Mouse (Mus musculus) intestine, embryonic 14.5 days (tissue): Measurements from ENCODE around the gene Tekt1. TPM values are rescaled to one million over a fixed set of nuclear protein-coding genes. Genes with fewer than 3 reads are reported as not detected.

Experiments used
- ATAC-seq: fragments of 200-750 bp; cut with Nextera tagmentation; replicated peaks from 2 replicates; pipeline ENCODE4 v1.8.0; 2017; ENCODE audit warnings: low read depth, moderate number of reproducible peaks, moderate TSS enrichment, moderate library complexity; ENCODE audit not compliant: low FRiP score, low TSS enrichment
- DNase-seq: peaks from one replicate; pipeline ENCODE4 v3.0.0-alpha.2; 2018; ENCODE audit warnings: low spot score
- H3K27ac ChIP-seq: fragments of 300-500 bp; sonication (generic); 2 replicates; pipeline ENCODE4 v1.5.1; 2014; ENCODE audit warnings: low read depth, mild to moderate bottlenecking, control low read depth
- H3K27me3 ChIP-seq: fragments of 300-500 bp; sonication (generic); replicated peaks from 2 replicates; pipeline ENCODE4 v1.6.1; 2014; ENCODE audit warnings: low read length, control low read depth; ENCODE audit not compliant: control insufficient read depth, insufficient read depth
- H3K36me3 ChIP-seq: fragments of 300-500 bp; sonication (generic); 2 replicates; pipeline ENCODE4 v1.6.1; 2014; ENCODE audit warnings: low read length, control low read depth; ENCODE audit not compliant: control insufficient read depth, insufficient read depth
- H3K4me1 ChIP-seq: fragments of 300-500 bp; sonication (generic); replicated peaks from 2 replicates; pipeline ENCODE4 v1.6.1; 2014; ENCODE audit warnings: low read length, control low read depth, mixed read lengths; ENCODE audit not compliant: control insufficient read depth, insufficient read depth
- H3K4me2 ChIP-seq: fragments of 300-500 bp; sonication (generic); 2 replicates; pipeline ENCODE4 v1.6.1; 2014; ENCODE audit warnings: low read length
- H3K4me3 ChIP-seq: fragments of 300-500 bp; sonication (generic); 2 replicates; pipeline ENCODE4 v1.5.1; 2014; ENCODE audit warnings: low read depth, low read length, control low read depth, mixed read lengths
- H3K9ac ChIP-seq: fragments of 300-500 bp; sonication (generic); 2 replicates; pipeline ENCODE4 v1.6.1; 2014; ENCODE audit warnings: mild to moderate bottlenecking, low read length
- H3K9me3 ChIP-seq: fragments of 300-500 bp; sonication (generic); 2 replicates; pipeline ENCODE4 v1.6.1; 2016; ENCODE audit warnings: low read length, control low read depth; ENCODE audit not compliant: control insufficient read depth
- WGBS: fragments of 180-500 bp; shearing (Covaris S2); extraction: QIAGEN DNeasy Blood & Tissue Kit; methylation state at CpG from one replicate; pipeline ENCODE4 v1.1.7; 2014; 5-methylcytosine and 5-hydroxymethylcytosine counted together
- polyA plus RNA-seq: library from polyadenylated mRNA; unstranded; fragments of >200 nt; fragmentation: Nextera tagmentation; extraction: Ambion mirVana; gene quantifications from 2 replicates; pipeline ENCODE4 v1.2.1, GENCODE M21; 2014

Gene Tekt1
- polyA plus RNA-seq, 1 experiment from 2014 or later: 0.58 TPM

GRCm38 (mm10) chr11:72406079-72406675 lies 43.9 kb upstream of the Tekt1 start:
- Histone ChIP-seq H3K9ac (no peak overlapping the region), H3K27ac (0 out of 2 replicates have a peak overlapping the region, but pooled peaks have one; percentile 48), H3K9me3 (no peaks in the 10 kb centered on the region), H3K4me1 (peaks cover 18% of the 10 kb centered on the region), H3K27me3 (no peaks in the 10 kb centered on the region), H3K36me3 (no peaks in the 10 kb centered on the region), H3K4me2 (peak overlapping the region; percentile 77; the same call in 1 of the 2 replicates), H3K4me3 (no peak overlapping the region)
- ATAC-seq: peak; percentile 64
- DNase-seq: no peak
- WGBS: 51% methylated on average over 8 of the region's 8 CpGs

GRCm38 (mm10) chr11:72405532-72405931 lies 43.3 kb upstream of the Tekt1 start:
- peaks cover 18% of the 10 kb centered on the region for H3K4me1 ChIP-seq
- ATAC-seq: no peak
- H3K9ac ChIP-seq: no peak overlapping the region
- no peak overlapping the region for H3K4me2 ChIP-seq
- no peaks in the 10 kb centered on the region for H3K9me3 ChIP-seq
- WGBS: 52% methylated on average over 4 of the region's 4 CpGs
- H3K27ac ChIP-seq: 0 out of 2 replicates have a peak overlapping the region, but pooled peaks have one; percentile 22
- no peaks in the 10 kb centered on the region for H3K36me3 ChIP-seq
- H3K4me3 ChIP-seq: no peak overlapping the region
- no peak for DNase-seq
- H3K27me3 ChIP-seq: no peaks in the 10 kb centered on the region

GRCm38 (mm10) chr11:72402969-72403368 lies 40.7 kb upstream of the Tekt1 start:
- no peak overlapping the region for H3K9ac ChIP-seq
- 90% methylated on average over 12 of the region's 12 CpGs for WGBS
- H3K4me2 ChIP-seq: no peak overlapping the region
- no peaks in the 10 kb centered on the region for H3K36me3 ChIP-seq
- H3K9me3 ChIP-seq: no peaks in the 10 kb centered on the region
- no peak overlapping the region for H3K4me3 ChIP-seq
- no peaks in the 10 kb centered on the region for H3K27me3 ChIP-seq
- H3K27ac ChIP-seq: no peak overlapping the region
- H3K4me1 ChIP-seq: peaks cover 7% of the 10 kb centered on the region; the same call in 1 of the 2 replicates
- ATAC-seq: no peak
- DNase-seq: no peak

- no peaks in the 10 kb centered on the region for H3K9me3 ChIP-seq
- WGBS: 63% methylated on average over 5 of the region's 5 CpGs
- no peak overlapping the region; the same call in 1 of the 2 replicates for H3K27ac ChIP-seq
- ATAC-seq (no peak), DNase-seq (no peak)
- H3K36me3 ChIP-seq: no peaks in the 10 kb centered on the region
- no peak overlapping the region for H3K4me3 ChIP-seq
- no peak overlapping the region for H3K9ac ChIP-seq
- no peak overlapping the region for H3K4me2 ChIP-seq
- H3K27me3 ChIP-seq: no peaks in the 10 kb centered on the region
- H3K4me1 ChIP-seq: peaks cover 14% of the 10 kb centered on the region
These were observed 39.8 kb upstream of the Tekt1 start for GRCm38 (mm10) chr11:72402017-72402416.

- Histone ChIP-seq H3K9ac (no peak overlapping the region), H3K27me3 (no peaks in the 10 kb centered on the region), H3K4me1 (peaks cover 21% of the 10 kb centered on the region), H3K9me3 (no peaks in the 10 kb centered on the region), H3K36me3 (no peaks in the 10 kb centered on the region), H3K27ac (no peak overlapping the region), H3K4me3 (no peak overlapping the region), H3K4me2 (no peak overlapping the region)
- no peak for ATAC-seq
- DNase-seq: no peak
- 85% methylated on average over 12 of the region's 12 CpGs for WGBS
These were observed 38.8 kb upstream of the Tekt1 start for GRCm38 (mm10) chr11:72401068-72401467.

GRCm38 (mm10) chr11:72397811-72398525 lies 35.7 kb upstream of the Tekt1 start:
- H3K4me1 ChIP-seq: peaks cover 17% of the 10 kb centered on the region
- no peak overlapping the region for H3K4me2 ChIP-seq
- no peaks in the 10 kb centered on the region for H3K27me3 ChIP-seq
- no peak for DNase-seq
- no peak overlapping the region for H3K9ac ChIP-seq
- H3K27ac ChIP-seq: no peak overlapping the region
- no peak for ATAC-seq
- H3K9me3 ChIP-seq: no peaks in the 10 kb centered on the region
- H3K4me3 ChIP-seq: no peak overlapping the region
- 84% methylated on average over 8 of the region's 8 CpGs for WGBS
- H3K36me3 ChIP-seq: no peaks in the 10 kb centered on the region

- Histone ChIP-seq H3K36me3 (no peaks in the 10 kb centered on the region), H3K27me3 (no peaks in the 10 kb centered on the region), H3K4me1 (peaks cover 17% of the 10 kb centered on the region), H3K9me3 (no peaks in the 10 kb centered on the region), H3K4me3 (no peak overlapping the region), H3K4me2 (no peak overlapping the region), H3K27ac (peak overlapping the region; percentile 59; the same call in 1 of the 2 replicates), H3K9ac (no peak overlapping the region)
- 56% methylated on average over 10 of the region's 10 CpGs for WGBS
- ATAC-seq (no peak), DNase-seq (no peak)
These were observed 34.8 kb upstream of the Tekt1 start for GRCm38 (mm10) chr11:72397072-72397471.

- Histone ChIP-seq H3K4me1 (peaks cover 17% of the 10 kb centered on the region), H3K4me3 (no peak overlapping the region), H3K9ac (no peak overlapping the region), H3K9me3 (no peaks in the 10 kb centered on the region), H3K27me3 (no peaks in the 10 kb centered on the region), H3K4me2 (no peak overlapping the region), H3K36me3 (no peaks in the 10 kb centered on the region), H3K27ac (peak overlapping the region; percentile 59; the same call in 1 of the 2 replicates)
- DNase-seq (no peak), ATAC-seq (0 out of 2 replicates have a peak, but pooled peaks have one; percentile 43)
- 63% methylated on average over 7 of the region's 7 CpGs for WGBS
These were observed 34.4 kb upstream of the Tekt1 start for GRCm38 (mm10) chr11:72396621-72397020.
